Mouse (Mus musculus) thymus, adult 2 months (tissue): ENCODE results near the gene Cpm.

Experiments
- CTCF ChIP-seq: fragments of 200-500 bp; IDR thresholded peaks from 2 replicates; pipeline ENCODE4 v1.5.1; 2012; ENCODE audit warnings: mild to moderate bottlenecking, control low read depth, low read length, moderate library complexity, borderline replicate concordance; ENCODE audit not compliant: control insufficient read depth, poor library complexity, insufficient read depth; ENCODE audit errors: extremely low read depth
- POLR2A ChIP-seq: fragments of 200-500 bp; IDR thresholded peaks from 2 replicates; pipeline ENCODE4 v1.6.1; 2012; ENCODE audit warnings: mild to moderate bottlenecking, low read length, control low read depth, moderate library complexity; ENCODE audit not compliant: control insufficient read depth, poor library complexity, insufficient read depth; ENCODE audit errors: extremely low read depth

- TF ChIP-seq CTCF (no peak), POLR2A (no peak)
These were observed 33.0 kb upstream of the Cpm start for GRCm38 (mm10) chr10:117596165-117596735.
